Mouse (Mus musculus) cerebellum, adult 2 months (tissue): ENCODE measurements around the gene Igf2bp2. TPM values are rescaled to one million over a fixed set of nuclear protein-coding genes. Genes with fewer than 3 reads are reported as not detected.

Experiments used
- DNase-seq, 2 experiments: peaks; one replicate each; pipeline ENCODE4 v3.0.0; 2021
- H3K27ac ChIP-seq: fragments of 200-500 bp; 2 replicates; pipeline ENCODE4 v1.5.1; 2012; ENCODE audit warnings: low read length, control low read depth, inconsistent platforms; ENCODE audit not compliant: insufficient read depth
- H3K27me3 ChIP-seq: fragments of 200-500 bp; 2 replicates; pipeline ENCODE4 v1.6.1; 2012; ENCODE audit warnings: inconsistent platforms, mild to moderate bottlenecking, low read length, moderate library complexity; ENCODE audit not compliant: control insufficient read depth, insufficient read depth
- H3K4me1 ChIP-seq: fragments of 200-500 bp; 2 replicates; pipeline ENCODE4 v1.6.1; 2011; ENCODE audit warnings: low read length; ENCODE audit not compliant: control insufficient read depth, insufficient read depth
- H3K4me3 ChIP-seq: fragments of 200-500 bp; replicated peaks from 2 replicates; pipeline ENCODE3; 2011; ENCODE audit warnings: mild to moderate bottlenecking, low read depth, low read length, control low read depth; ENCODE audit not compliant: insufficient read depth
- CTCF ChIP-seq: fragments of 200-500 bp; IDR thresholded peaks from 2 replicates; pipeline ENCODE4 v1.5.1; 2011; ENCODE audit warnings: low read depth, mild to moderate bottlenecking, control low read depth, low read length, moderate library complexity, borderline replicate concordance; ENCODE audit not compliant: insufficient read depth
- POLR2A ChIP-seq: fragments of 200-500 bp; IDR thresholded peaks from 2 replicates; pipeline ENCODE4 v1.6.1; 2011; ENCODE audit warnings: low read length, control low read depth, borderline replicate concordance; ENCODE audit not compliant: insufficient read depth
- WGBS: fragments of 180-500 bp; shearing (Covaris S2); methylation state at CpG from one replicate; pipeline ENCODE4 v1.1.7; 2018; 5-methylcytosine and 5-hydroxymethylcytosine counted together
- polyA plus RNA-seq: library from polyadenylated mRNA; depleted of rRNA; stranded (reverse); fragments of >200 nt; gene quantifications from 2 replicates; pipeline ENCODE4 v1.2.3, GENCODE M21; 2012

Gene Igf2bp2
- polyA plus RNA-seq, 1 experiment, result 0.23 TPM

DNA sequence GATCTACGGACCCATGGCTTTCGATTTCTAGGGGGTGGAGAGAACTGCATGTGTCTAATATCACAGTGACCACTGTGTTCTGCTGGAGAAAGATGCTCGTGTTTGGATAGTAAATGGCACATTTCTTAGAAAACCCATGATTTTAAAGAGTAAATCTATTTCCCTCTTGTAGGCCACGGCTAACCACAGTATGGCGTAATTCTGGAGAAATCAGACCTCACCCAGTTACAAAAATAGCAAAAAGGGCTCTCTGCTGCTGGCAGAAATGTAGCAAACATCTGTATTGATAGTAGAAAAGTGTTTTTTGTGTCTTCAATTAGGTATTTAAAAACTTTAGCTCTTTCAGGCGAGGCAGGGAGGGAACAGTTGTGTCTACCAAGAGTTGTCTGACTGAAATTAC lies 18.6 kb downstream of the Igf2bp2 start:
- DNase-seq, result no peak
- 95% methylated on average over 6 of the region's 6 CpGs for WGBS
- H3K4me3 ChIP-seq, result no peak overlapping the region
- H3K4me1 ChIP-seq, result no peaks in the 10 kb centered on the region
- H3K27ac ChIP-seq, result no peak overlapping the region
- H3K27me3 ChIP-seq, result no peaks in the 10 kb centered on the region
- TF ChIP-seq POLR2A (no peak), CTCF (no peak)

DNA sequence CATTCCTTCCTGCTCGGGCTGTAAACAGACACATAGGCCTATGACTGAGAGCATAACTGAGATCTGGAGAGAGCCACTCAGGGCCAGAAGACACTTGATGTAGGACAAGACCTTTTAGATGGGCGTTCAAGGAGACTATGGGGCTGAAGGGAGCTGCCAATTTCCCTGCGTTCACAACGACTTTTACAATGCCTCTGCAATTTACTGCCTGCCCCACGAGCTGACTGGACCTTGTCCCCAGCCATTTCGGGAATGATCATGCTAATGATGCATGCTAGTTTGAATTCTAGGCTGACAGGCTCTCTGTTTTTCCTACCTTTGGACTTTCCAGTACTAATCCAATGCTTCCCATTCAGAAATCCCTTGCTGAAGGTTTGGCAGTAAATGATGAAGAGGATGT lies 22.2 kb downstream of the Igf2bp2 start:
- Histone ChIP-seq H3K4me1 (no peaks in the 10 kb centered on the region), H3K27me3 (no peaks in the 10 kb centered on the region), H3K27ac (no peak overlapping the region), H3K4me3 (no peak overlapping the region)
- WGBS, result 63% methylated on average over 6 of the region's 6 CpGs
- DNase-seq, result no peak
- TF ChIP-seq CTCF (no peak), POLR2A (no peak)

DNA sequence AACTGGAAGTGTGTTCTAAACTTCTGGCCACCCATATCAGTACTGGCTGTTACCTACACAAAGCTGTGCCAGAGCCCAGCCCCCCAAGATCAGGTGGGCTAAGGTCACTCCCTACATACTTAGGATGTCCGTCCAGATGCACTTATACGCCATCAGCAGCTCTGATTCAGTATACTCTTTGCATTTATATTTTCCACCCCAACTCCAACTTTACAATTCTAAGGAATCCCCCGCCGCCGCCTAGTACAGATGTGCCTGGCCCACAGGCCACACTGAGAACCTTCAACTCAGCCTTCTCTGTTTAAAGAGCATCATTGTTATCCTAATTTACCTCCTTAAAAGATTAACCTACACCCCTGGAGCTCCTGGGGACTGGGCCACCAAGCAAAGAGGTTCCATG lies 23.3 kb downstream of the Igf2bp2 start:
- no peaks in the 10 kb centered on the region for H3K4me1 ChIP-seq
- TF ChIP-seq POLR2A, result no peak
- no peak for TF ChIP-seq CTCF
- no peak overlapping the region for H3K27ac ChIP-seq
- DNase-seq, result no peak
- 89% methylated on average over 5 of the region's 5 CpGs for WGBS
- no peaks in the 10 kb centered on the region for H3K27me3 ChIP-seq
- H3K4me3 ChIP-seq, result no peak overlapping the region

- TF ChIP-seq POLR2A (no peak), CTCF (no peak)
- Histone ChIP-seq H3K4me1 (no peaks in the 10 kb centered on the region), H3K4me3 (no peak overlapping the region), H3K27ac (no peak overlapping the region), H3K27me3 (no peaks in the 10 kb centered on the region)
- WGBS, result 78% methylated on average over 5 of the region's 5 CpGs
- no peak for DNase-seq
Observed at GRCm38 (mm10) chr16:22136198-22136597, 26.9 kb downstream of the Igf2bp2 start.

GRCm38 (mm10) chr16:22131321-22131720 lies 31.8 kb downstream of the Igf2bp2 start:
- DNase-seq, result no peak
- 80% methylated on average over 6 of the region's 6 CpGs for WGBS
- H3K4me3 ChIP-seq, result no peak overlapping the region
- TF ChIP-seq CTCF (no peak), POLR2A (no peak)
- no peaks in the 10 kb centered on the region for H3K27me3 ChIP-seq
- H3K4me1 ChIP-seq, result no peaks in the 10 kb centered on the region
- no peak overlapping the region for H3K27ac ChIP-seq

DNA sequence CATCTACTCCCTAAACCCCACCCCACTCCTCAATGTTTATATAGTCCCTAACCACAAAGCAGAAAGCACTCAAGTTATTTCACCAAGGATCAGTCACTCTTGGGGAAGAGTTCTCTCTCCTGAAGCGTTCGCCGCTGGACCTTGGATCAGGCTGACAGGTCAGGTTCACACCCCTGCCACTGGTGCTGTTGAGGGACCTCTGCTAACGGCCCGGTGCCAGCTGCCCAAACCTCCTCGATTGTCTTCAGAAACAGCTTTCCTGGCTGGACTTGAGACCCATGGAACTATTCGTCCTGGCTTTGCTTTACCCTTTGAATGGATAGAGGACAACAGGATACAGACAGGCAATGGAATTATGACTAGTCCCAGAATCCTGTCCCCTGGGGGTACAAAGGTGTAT lies 33.6 kb downstream of the Igf2bp2 start:
- Histone ChIP-seq H3K27ac (no peak overlapping the region), H3K27me3 (no peaks in the 10 kb centered on the region), H3K4me3 (no peak overlapping the region), H3K4me1 (no peaks in the 10 kb centered on the region)
- WGBS, result 87% methylated on average over 7 of the region's 7 CpGs
- no peak for TF ChIP-seq POLR2A
- TF ChIP-seq CTCF, result no peak
- DNase-seq, result no peak

DNA sequence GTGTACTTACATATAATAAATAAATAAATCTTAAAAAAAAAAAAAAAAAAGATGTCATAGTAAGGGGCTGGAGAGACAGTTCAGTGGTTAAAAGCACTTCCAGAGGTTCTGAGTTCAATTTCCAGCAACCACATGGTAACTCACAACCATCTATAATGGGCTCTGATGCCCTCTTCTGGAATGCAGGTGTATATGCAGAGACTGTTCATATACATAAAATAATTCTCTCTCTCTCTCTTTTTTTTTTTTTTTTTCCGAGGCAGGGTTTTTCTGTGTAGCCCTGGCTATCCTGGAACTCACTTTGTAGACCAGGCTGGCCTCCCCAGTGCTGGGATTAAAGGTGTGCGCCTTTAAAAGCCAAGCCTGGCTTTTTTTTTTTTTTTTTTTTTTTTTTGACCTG lies 34.5 kb downstream of the Igf2bp2 start:
- WGBS, result 95% methylated on average over 2 of the region's 2 CpGs
- H3K27me3 ChIP-seq, result no peaks in the 10 kb centered on the region
- no peak overlapping the region for H3K27ac ChIP-seq
- no peaks in the 10 kb centered on the region for H3K4me1 ChIP-seq
- H3K4me3 ChIP-seq, result no peak overlapping the region
- no peak for TF ChIP-seq POLR2A
- no peak for TF ChIP-seq CTCF
- no peak for DNase-seq

DNA sequence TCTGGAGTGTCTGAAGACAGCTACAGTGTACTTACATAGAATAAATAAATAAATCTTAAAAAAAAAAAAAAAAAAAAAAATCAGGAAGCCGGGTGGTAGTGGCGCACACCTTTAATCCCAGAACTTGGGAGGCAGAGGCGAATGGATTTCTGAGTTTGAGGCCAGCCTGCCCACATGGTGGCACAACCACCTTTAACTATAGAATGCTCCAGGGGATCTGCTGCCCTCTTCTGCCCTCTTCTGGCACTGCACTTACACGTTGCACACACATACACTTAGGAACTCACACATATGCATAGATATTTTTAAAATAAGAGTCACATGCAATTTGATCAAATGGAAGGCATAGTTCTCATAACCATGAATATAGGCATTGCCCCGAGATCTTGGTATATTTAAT lies 35.3 kb downstream of the Igf2bp2 start:
- TF ChIP-seq CTCF (no peak), POLR2A (no peak)
- no peak for DNase-seq
- Histone ChIP-seq H3K4me3 (no peak overlapping the region), H3K4me1 (no peaks in the 10 kb centered on the region), H3K27me3 (no peaks in the 10 kb centered on the region), H3K27ac (no peak overlapping the region)
- WGBS, result 96% methylated on average over 5 of the region's 5 CpGs
